Mouse (Mus musculus): ENCODE measurements around the gene Pank1. TPM values are rescaled to one million over a fixed set of nuclear protein-coding genes. Genes with fewer than 3 reads are reported as not detected.

The Pank1 gene
- polyA plus RNA-seq (2012; rRNA removed) = 2.0 and 2.8 TPM in 2 replicates

DNA sequence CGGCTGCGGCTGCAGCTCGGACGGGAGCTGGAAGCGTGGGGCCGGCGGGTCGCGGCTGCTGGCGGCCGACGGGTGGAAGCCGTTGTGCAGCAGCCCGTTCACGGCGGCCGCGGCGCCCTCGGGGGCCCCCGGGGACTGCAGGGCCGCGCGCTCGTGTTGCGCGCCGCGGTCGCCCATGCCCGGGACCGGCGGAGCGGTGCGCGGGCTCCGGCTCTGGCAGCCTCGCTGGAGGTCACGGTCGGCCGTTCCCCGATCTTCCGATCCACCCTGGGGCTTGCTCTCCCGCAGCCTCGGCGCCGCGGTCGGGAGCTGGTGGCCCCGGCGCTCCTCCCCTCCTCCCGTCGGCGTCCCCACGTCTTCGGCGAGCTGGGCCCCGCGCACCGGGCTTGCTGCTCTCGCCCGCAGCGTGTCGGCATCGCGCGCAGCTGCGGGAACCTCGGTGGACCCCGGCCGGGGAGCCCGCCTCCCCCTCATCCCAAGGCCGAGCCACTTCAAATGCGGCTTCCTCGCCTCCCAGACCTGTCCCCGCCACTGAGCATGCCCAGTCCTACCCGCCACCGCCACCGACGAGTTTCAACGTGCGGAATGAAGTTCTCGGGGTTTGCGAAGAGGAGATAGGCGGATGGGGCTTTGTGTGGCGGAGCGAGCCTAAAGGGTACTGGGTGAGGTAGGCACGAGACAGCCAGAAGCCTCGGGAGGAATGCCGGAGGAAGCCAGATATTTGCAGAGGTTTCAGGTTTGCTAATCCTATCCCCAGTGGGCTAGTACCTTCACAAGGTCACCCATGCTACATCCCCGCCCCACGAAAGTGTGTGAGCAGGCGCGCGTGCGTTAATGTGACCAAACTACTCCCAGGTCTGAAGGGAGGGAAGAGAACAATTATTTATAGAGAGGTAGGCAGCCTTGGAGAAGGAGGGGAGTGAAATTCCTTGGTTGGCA, at the start of gene Pank1:
Pank1 (minus strand) TSS at position 853 of the 939 bp plus-strand sequence.

DNA sequence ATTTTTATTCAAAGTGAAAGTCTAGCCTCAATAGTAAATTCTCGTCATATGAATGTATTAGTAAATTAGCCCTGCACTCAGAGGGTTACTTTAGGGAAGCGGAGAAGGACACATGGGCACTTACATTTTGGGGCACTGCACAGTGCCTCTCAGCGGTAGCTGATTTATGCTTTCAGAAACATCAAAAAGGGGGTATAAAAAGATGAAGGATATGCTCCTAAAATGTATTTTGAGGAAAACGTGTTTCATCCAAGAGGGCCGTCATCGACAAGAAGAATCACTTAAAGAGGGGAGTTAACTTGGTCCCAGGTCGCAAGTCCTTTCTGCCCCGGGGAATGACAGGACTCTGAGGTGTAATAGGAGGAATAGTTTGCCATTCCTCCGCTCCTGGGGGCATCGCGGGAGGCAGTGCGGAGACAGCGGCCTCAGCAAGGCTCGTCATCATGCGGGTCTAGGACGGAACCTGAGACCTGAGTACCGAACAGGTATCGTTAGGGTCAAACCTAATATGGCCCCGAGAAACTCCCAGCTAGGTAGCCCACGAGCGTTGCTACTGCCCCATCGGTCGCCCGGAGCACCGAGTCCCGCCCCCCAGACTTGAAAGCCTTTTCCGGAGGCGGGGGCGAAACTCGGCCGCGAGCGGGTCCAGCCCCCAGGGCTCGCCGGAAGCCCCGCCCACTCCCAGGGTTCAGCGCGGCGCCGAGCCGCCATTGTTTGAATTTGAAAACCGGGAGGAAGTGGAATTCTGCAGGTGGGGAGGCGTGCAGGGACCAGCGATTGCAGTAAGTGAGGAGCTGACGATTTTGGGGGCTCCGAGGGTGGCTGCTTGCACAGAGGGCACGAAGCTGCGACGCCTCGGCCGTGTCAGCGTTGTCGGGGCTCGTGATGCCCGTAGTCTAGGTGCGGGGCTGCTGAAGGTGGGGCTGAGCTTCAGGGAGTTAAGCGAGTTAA, 42.7 kb upstream of the Pank1 start, which contains the start of gene Kif20b:
Kif20b (plus strand) TSS at position 710 of the 951 bp plus-strand sequence.

Other genes with a start within 250 kb of the Pank1 start
- gene Ifit1bl2, start 238.7 kb downstream of the Pank1 start, polyA plus RNA-seq (2012; rRNA removed) = 0.02 and 0.03 TPM in 2 replicates
- 0.85 and 1.2 TPM in 2 replicates for gene Ifit1, start 238.6 kb downstream of the Pank1 start, polyA plus RNA-seq (2012; rRNA removed)
- gene Slc16a12, start 132.2 kb downstream of the Pank1 start, polyA plus RNA-seq (2012; rRNA removed) = 4.6 and 5.6 TPM in 2 replicates
- 25.9 and 26.9 TPM in 2 replicates for gene Kif20b, start 42.9 kb upstream of the Pank1 start, polyA plus RNA-seq (2012; rRNA removed)

All from liver, embryonic 14 days (tissue).